In genomic region chr10:79960671-79961294, GRCm38 (mm10) we compare ENCODE assay signal across 8 mouse cellular contexts. TPM values are rescaled to one million over a fixed set of nuclear protein-coding genes. Genes with fewer than 3 reads are reported as not detected.
A peak's percentile ranks its signal among the peaks of the same experiment; 100 is the strongest.
DNase-seq lines count a peak whose midpoint lies in the region; ATAC-seq and TF ChIP-seq lines count a peak whose summit lies in the region.

No protein-coding gene starts in this region.

- H3K27me3 ChIP-seq in cerebellum, adult 2 months (ENCODE audit: control insufficient read depth, insufficient read depth, low read length): no peaks in the 10 kb centered on the region
- H3K27me3 ChIP-seq in neural tube, embryonic 11.5 days (ENCODE audit: control insufficient read depth, insufficient read depth, low read length): no peaks in the 10 kb centered on the region
- no peaks in the 10 kb centered on the region for H3K27me3 ChIP-seq in limb, embryonic 14.5 days (ENCODE audit: control insufficient read depth, insufficient read depth, low read length)
- H3K27me3 ChIP-seq in stomach, embryonic 16.5 days (ENCODE audit: control insufficient read depth, insufficient read depth, low read length): no peaks in the 10 kb centered on the region

- no peak; the same call in 1 of the 2 replicates for ATAC-seq in neural tube, embryonic 11.5 days (ENCODE audit: insufficient read depth, low FRiP score, low TSS enrichment)
- ATAC-seq in limb, embryonic 14.5 days (ENCODE audit: low FRiP score, low read depth): no peak
- ATAC-seq in stomach, embryonic 16.5 days (ENCODE audit: insufficient read depth, low FRiP score): no peak

- peak overlapping the region; percentile 80 for H3K9ac ChIP-seq in neural tube, embryonic 11.5 days (ENCODE audit: low read length)
- peak overlapping the region; percentile 71 for H3K9ac ChIP-seq in limb, embryonic 14.5 days (ENCODE audit: low read depth, low read length, severe bottlenecking)
- peak overlapping the region; percentile 92 for H3K9ac ChIP-seq in stomach, embryonic 16.5 days (ENCODE audit: low read length)

- no peaks in the 10 kb centered on the region for H3K9me3 ChIP-seq in neural tube, embryonic 11.5 days (ENCODE audit: control insufficient read depth, low read length)
- no peaks in the 10 kb centered on the region for H3K9me3 ChIP-seq in limb, embryonic 14.5 days (ENCODE audit: control insufficient read depth, low read length)
- no peaks in the 10 kb centered on the region for H3K9me3 ChIP-seq in stomach, embryonic 16.5 days (replicated peaks; ENCODE audit: control insufficient read depth, low read length)

- peaks cover 2% of the 10 kb centered on the region; the same call in 1 of the 2 replicates for H3K4me1 ChIP-seq in cerebellum, adult 2 months (ENCODE audit: control insufficient read depth, insufficient read depth, low read length)
- H3K4me1 ChIP-seq in neural tube, embryonic 11.5 days (ENCODE audit: control insufficient read depth, insufficient read depth, low read length): peaks cover 6% of the 10 kb centered on the region
- peaks cover 6% of the 10 kb centered on the region for H3K4me1 ChIP-seq in limb, embryonic 14.5 days (ENCODE audit: control insufficient read depth, insufficient read depth, low read length)
- peaks cover 7% of the 10 kb centered on the region for H3K4me1 ChIP-seq in stomach, embryonic 16.5 days (ENCODE audit: control insufficient read depth, insufficient read depth, low read length)

- no peak overlapping the region for H3K27ac ChIP-seq in cerebellum, adult 2 months (ENCODE audit: insufficient read depth, low read length)
- no peak overlapping the region; the same call in 1 of the 2 replicates for H3K27ac ChIP-seq in neural tube, embryonic 11.5 days (ENCODE audit: low read depth, low read length)
- no peak overlapping the region; the same call in 1 of the 2 replicates for H3K27ac ChIP-seq in limb, embryonic 14.5 days (replicated peaks; ENCODE audit: low read depth, low read length)
- H3K27ac ChIP-seq in stomach, embryonic 16.5 days (ENCODE audit: low read length): no peak overlapping the region

- peaks cover 11% of the 10 kb centered on the region; the same call in 1 of the 2 replicates for H3K36me3 ChIP-seq in neural tube, embryonic 11.5 days (ENCODE audit: control insufficient read depth, insufficient read depth, low read length)
- peaks cover 47% of the 10 kb centered on the region for H3K36me3 ChIP-seq in limb, embryonic 14.5 days (ENCODE audit: control insufficient read depth, insufficient read depth, low read length)
- H3K36me3 ChIP-seq in stomach, embryonic 16.5 days (ENCODE audit: control insufficient read depth, insufficient read depth, low read length): peaks cover 1% of the 10 kb centered on the region

- no peak for TF ChIP-seq POLR2A in cerebellum, adult 2 months (IDR thresholded peaks at IDR 0.05; ENCODE audit: borderline replicate concordance, insufficient read depth, low read length)
- no peak for TF ChIP-seq POLR2A in limb, embryonic 14.5 days (IDR thresholded peaks at IDR 0.05; ENCODE audit: borderline replicate concordance, extremely low read depth, insufficient read depth, insufficient read length)

- H3K4me3 ChIP-seq in cerebellum, adult 2 months (replicated peaks; ENCODE audit: insufficient read depth, low read depth, low read length): peak overlapping the region; percentile 72
- H3K4me3 ChIP-seq in neural tube, embryonic 11.5 days (ENCODE audit: low read depth, low read length): peak overlapping the region; percentile 97
- H3K4me3 ChIP-seq in limb, embryonic 14.5 days (replicated peaks; ENCODE audit: low read length): peak overlapping the region; percentile 98
- peak overlapping the region; percentile 96 for H3K4me3 ChIP-seq in stomach, embryonic 16.5 days (replicated peaks; ENCODE audit: low read length)

- 14% methylated on average over 10 of the region's 10 CpGs for WGBS in cerebellum, adult 2 months
- whole genome bisulfite sequencing in neural tube, embryonic 11.5 days: 19% methylated on average over 10 of the region's 10 CpGs
- 14% methylated on average over 10 of the region's 10 CpGs for WGBS in limb, embryonic 14.5 days
- WGBS in stomach, embryonic 16.5 days: 14% methylated on average over 10 of the region's 10 CpGs

- H3K4me2 ChIP-seq in neural tube, embryonic 11.5 days (ENCODE audit: low read depth): peak overlapping the region; percentile 77
- peak overlapping the region; percentile 86 for H3K4me2 ChIP-seq in limb, embryonic 14.5 days (replicated peaks; ENCODE audit: low read depth, low read length, severe bottlenecking)
- H3K4me2 ChIP-seq in stomach, embryonic 16.5 days (ENCODE audit: low read depth, low read length): peak overlapping the region; percentile 68

- no peak for TF ChIP-seq CTCF in cerebellum, adult 2 months (IDR thresholded peaks at IDR 0.05; ENCODE audit: borderline replicate concordance, insufficient read depth, low read depth, low read length)

- no peak for DNase-seq in cerebellum, adult 2 months
- no peak for DNase-seq in cerebellum, postnatal 14 days
- no peak for DNase-seq in neural tube, embryonic 11.5 days (ENCODE audit: low spot score)
- no peak for DNase-seq in neural tube, embryonic 10.5 days (ENCODE audit: extremely low spot score, low spot score)
- no peak for DNase-seq in limb, embryonic 14.5 days (ENCODE audit: low spot score)
- DNase-seq in MN1 (ENCODE audit: low spot score): no peak
- no peak for DNase-seq in layer of hippocampus, postnatal 14 days (ENCODE audit: low spot score in 2 of 2)

RNA-seq across cellular contexts. Expression of gene Wdr18, which starts 0.8 kb away (rescaled TPM):
- polyA plus RNA-seq in cerebellum, adult 2 months (2012; rRNA removed): 56.2 and 57.4 TPM in 2 replicates
- 115 TPM in 2 replicates for polyA plus RNA-seq in neural tube, embryonic 11.5 days (2014; fragmentation: Nextera tagmentation; extraction: Ambion mirVana)
- 58.7 and 78.5 TPM in 2 replicates for polyA plus RNA-seq in limb, embryonic 14.5 days (2012; rRNA removed)
- 99.8 and 106 TPM in 2 replicates for polyA plus RNA-seq in limb, embryonic 14.5 days (2014; fragmentation: Nextera tagmentation; extraction: Ambion mirVana)
- polyA plus RNA-seq in stomach, embryonic 16.5 days (2015; fragmentation: Nextera tagmentation; extraction: Ambion mirVana): 76.7 and 86.9 TPM in 2 replicates
- total RNA-seq in layer of hippocampus, postnatal 14 days (2021): 10 to 100 TPM; 35.5 to 40.8 TPM

RNA-seq across cellular contexts. Expression of gene Grin3b, which starts 9.7 kb away (rescaled TPM):
- polyA plus RNA-seq in cerebellum, adult 2 months (2012; rRNA removed): 5.5 and 5.9 TPM in 2 replicates
- polyA plus RNA-seq in neural tube, embryonic 11.5 days (2014; fragmentation: Nextera tagmentation; extraction: Ambion mirVana): 0.16 and 0.30 TPM in 2 replicates
- polyA plus RNA-seq in limb, embryonic 14.5 days (2012; rRNA removed): 0.72 and 0.76 TPM in 2 replicates
- polyA plus RNA-seq in limb, embryonic 14.5 days (2014; fragmentation: Nextera tagmentation; extraction: Ambion mirVana): 0.23 and 0.55 TPM in 2 replicates
- 0.21 and 0.45 TPM in 2 replicates for polyA plus RNA-seq in stomach, embryonic 16.5 days (2015; fragmentation: Nextera tagmentation; extraction: Ambion mirVana)
- under 1 TPM; 0.12 to 0.21 TPM for total RNA-seq in layer of hippocampus, postnatal 14 days (2021)

RNA-seq across cellular contexts. Expression of gene Tmem259, which starts 23.3 kb away (rescaled TPM):
- 191 and 204 TPM in 2 replicates for polyA plus RNA-seq in cerebellum, adult 2 months (2012; rRNA removed)
- 16.1 and 17.7 TPM in 2 replicates for polyA plus RNA-seq in neural tube, embryonic 11.5 days (2014; fragmentation: Nextera tagmentation; extraction: Ambion mirVana)
- 260 and 379 TPM in 2 replicates for polyA plus RNA-seq in limb, embryonic 14.5 days (2012; rRNA removed)
- polyA plus RNA-seq in limb, embryonic 14.5 days (2014; fragmentation: Nextera tagmentation; extraction: Ambion mirVana): 24.5 and 25.2 TPM in 2 replicates
- polyA plus RNA-seq in stomach, embryonic 16.5 days (2015; fragmentation: Nextera tagmentation; extraction: Ambion mirVana): 5.6 TPM in 2 replicates
- total RNA-seq in layer of hippocampus, postnatal 14 days (2021): 100 to 1,000 TPM; 135 to 144 TPM

RNA-seq across cellular contexts. Expression of gene Cnn2, which starts 27.6 kb away (rescaled TPM):
- 8.2 and 9.3 TPM in 2 replicates for polyA plus RNA-seq in cerebellum, adult 2 months (2012; rRNA removed)
- 167 and 187 TPM in 2 replicates for polyA plus RNA-seq in neural tube, embryonic 11.5 days (2014; fragmentation: Nextera tagmentation; extraction: Ambion mirVana)
- 133 and 173 TPM in 2 replicates for polyA plus RNA-seq in limb, embryonic 14.5 days (2012; rRNA removed)
- polyA plus RNA-seq in limb, embryonic 14.5 days (2014; fragmentation: Nextera tagmentation; extraction: Ambion mirVana): 273 and 290 TPM in 2 replicates
- 333 and 334 TPM in 2 replicates for polyA plus RNA-seq in stomach, embryonic 16.5 days (2015; fragmentation: Nextera tagmentation; extraction: Ambion mirVana)
- total RNA-seq in layer of hippocampus, postnatal 14 days (2021): 1 to 10 TPM; 7.5 to 9.3 TPM

RNA-seq across cellular contexts. Expression of gene Arid3a, which starts 33.9 kb away (rescaled TPM):
- polyA plus RNA-seq in cerebellum, adult 2 months (2012; rRNA removed): 4.7 TPM in 2 replicates
- polyA plus RNA-seq in neural tube, embryonic 11.5 days (2014; fragmentation: Nextera tagmentation; extraction: Ambion mirVana): 7.0 and 8.5 TPM in 2 replicates
- polyA plus RNA-seq in limb, embryonic 14.5 days (2012; rRNA removed): 8.6 and 12.6 TPM in 2 replicates
- 4.8 and 5.0 TPM in 2 replicates for polyA plus RNA-seq in limb, embryonic 14.5 days (2014; fragmentation: Nextera tagmentation; extraction: Ambion mirVana)
- polyA plus RNA-seq in stomach, embryonic 16.5 days (2015; fragmentation: Nextera tagmentation; extraction: Ambion mirVana): 4.9 and 5.2 TPM in 2 replicates
- total RNA-seq in layer of hippocampus, postnatal 14 days (2021): 1 to 10 TPM; 4.5 to 6.4 TPM
